Mouse (Mus musculus): ENCODE data around the gene Mus81. TPM values are rescaled to one million over a fixed set of nuclear protein-coding genes. Genes with fewer than 3 reads are reported as not detected.

The Mus81 gene
- polyA plus RNA-seq (2012; rRNA removed) = 38.4 and 39.4 TPM in 2 replicates

GRCm38 (mm10) chr19:5487768-5488550 lies at the start of gene Mus81:
TSS of gene Mus81 (minus strand) at chr19:5488402.

GRCm38 (mm10) chr19:5510031-5511026 lies 22.1 kb upstream of the Mus81 start, which contains the start of gene Snx32:
TSS of gene Snx32 (minus strand) at chr19:5510538.

GRCm38 (mm10) chr19:5503687-5504086 lies 15.5 kb upstream of the Mus81 start, which contains the start of gene 1700020D05Rik:
TSS of gene 1700020D05Rik (minus strand) at chr19:5503787.

GRCm38 (mm10) chr19:5490313-5490897 lies 2.2 kb upstream of the Mus81 start, which contains the start of gene Cfl1:
TSS of gene Cfl1 (plus strand) at chr19:5490455.

GRCm38 (mm10) chr19:5473720-5474119 lies 14.5 kb downstream of the Mus81 start, which contains the start of gene Efemp2:
TSS of gene Efemp2 (plus strand) at chr19:5473954.

GRCm38 (mm10) chr19:5468374-5468773 lies 19.8 kb downstream of the Mus81 start, which contains the start of gene Ctsw:
TSS of gene Ctsw (minus strand) at chr19:5468507.

GRCm38 (mm10) chr19:5460465-5460911 lies 27.7 kb downstream of the Mus81 start, which contains the start of gene Fibp:
TSS of gene Fibp (plus strand) at chr19:5460615.

GRCm38 (mm10) chr19:5457746-5458442 lies 30.3 kb downstream of the Mus81 start, which contains the start of gene Ccdc85b:
TSS of gene Ccdc85b (minus strand) at chr19:5457894.

GRCm38 (mm10) chr19:5447515-5448353 lies 40.5 kb downstream of the Mus81 start, which contains the start of gene Fosl1:
TSS of gene Fosl1 (plus strand) at chr19:5447547.

Other genes starting within 250 kb of the Mus81 start
- 20.7 and 31.9 TPM in 2 replicates for gene Pacs1, start 215.3 kb downstream of the Mus81 start, polyA plus RNA-seq (2012; rRNA removed)
- gene Sf3b2, start 192.9 kb downstream of the Mus81 start, polyA plus RNA-seq (2012; rRNA removed) = 215 and 289 TPM in 2 replicates
- gene Gal3st3, start 190.1 kb downstream of the Mus81 start, polyA plus RNA-seq (2012; rRNA removed) = 11.0 and 14.5 TPM in 2 replicates
- not detected in 2 replicates for gene Catsper1, start 152.7 kb downstream of the Mus81 start, polyA plus RNA-seq (2012; rRNA removed)
- gene Cst6, start 138.8 kb downstream of the Mus81 start, polyA plus RNA-seq (2012; rRNA removed) = 0.28 and 0.50 TPM in 2 replicates
- 60.1 and 61.8 TPM in 2 replicates for gene Eif1ad, start 121.7 kb downstream of the Mus81 start, polyA plus RNA-seq (2012; rRNA removed)
- gene Banf1, start 121.2 kb downstream of the Mus81 start, polyA plus RNA-seq (2012; rRNA removed) = 242 and 255 TPM in 2 replicates
- gene Sart1, start 99.7 kb downstream of the Mus81 start, polyA plus RNA-seq (2012; rRNA removed) = 85.1 and 210 TPM in 2 replicates
- gene Tsga10ip, start 85.9 kb downstream of the Mus81 start, polyA plus RNA-seq (2012; rRNA removed) = 0.06 and 0.07 TPM in 2 replicates
- gene Drap1, start 63.4 kb downstream of the Mus81 start, polyA plus RNA-seq (2012; rRNA removed) = 236 and 321 TPM in 2 replicates
- gene AI837181, start 63.3 kb downstream of the Mus81 start, polyA plus RNA-seq (2012; rRNA removed) = 34.9 and 60.1 TPM in 2 replicates
- 0.02 and 0.04 TPM in 2 replicates for gene Fosl1, start 40.9 kb downstream of the Mus81 start, polyA plus RNA-seq (2012; rRNA removed)
- gene Ccdc85b, start 30.5 kb downstream of the Mus81 start, polyA plus RNA-seq (2012; rRNA removed) = 7.7 and 12.9 TPM in 2 replicates
- 124 and 130 TPM in 2 replicates for gene Fibp, start 27.8 kb downstream of the Mus81 start, polyA plus RNA-seq (2012; rRNA removed)
- 0.94 and 1.4 TPM in 2 replicates for gene Ctsw, start 19.9 kb downstream of the Mus81 start, polyA plus RNA-seq (2012; rRNA removed)
- 47.9 and 83.7 TPM in 2 replicates for gene Efemp2, start 14.4 kb downstream of the Mus81 start, polyA plus RNA-seq (2012; rRNA removed)
- 1,441 and 1,801 TPM in 2 replicates for gene Cfl1, start 2.1 kb upstream of the Mus81 start, polyA plus RNA-seq (2012; rRNA removed)
- 2.5 and 3.1 TPM in 2 replicates for gene 1700020D05Rik, start 15.4 kb upstream of the Mus81 start, polyA plus RNA-seq (2012; rRNA removed)
- 20.7 and 24.6 TPM in 2 replicates for gene Snx32, start 22.1 kb upstream of the Mus81 start, polyA plus RNA-seq (2012; rRNA removed)
- gene Ovol1, start 72.2 kb upstream of the Mus81 start, polyA plus RNA-seq (2012; rRNA removed) = 0.14 and 0.21 TPM in 2 replicates
- gene Ap5b1, start 79.6 kb upstream of the Mus81 start, polyA plus RNA-seq (2012; rRNA removed) = 1.6 and 2.3 TPM in 2 replicates
- 132 and 429 TPM in 2 replicates for gene Rnaseh2c, start 113.5 kb upstream of the Mus81 start, polyA plus RNA-seq (2012; rRNA removed)
- 106 and 112 TPM in 2 replicates for gene Kat5, start 121.8 kb upstream of the Mus81 start, polyA plus RNA-seq (2012; rRNA removed)
- gene Rela, start 149.1 kb upstream of the Mus81 start, polyA plus RNA-seq (2012; rRNA removed) = 27.4 and 40.6 TPM in 2 replicates
- 35.6 and 40.2 TPM in 2 replicates for gene Sipa1, start 175.3 kb upstream of the Mus81 start, polyA plus RNA-seq (2012; rRNA removed)
- gene Map3k11, start 200.3 kb upstream of the Mus81 start, polyA plus RNA-seq (2012; rRNA removed) = 28.3 and 30.6 TPM in 2 replicates
- gene Pcnx3, start 200.5 kb upstream of the Mus81 start, polyA plus RNA-seq (2012; rRNA removed) = 79.9 and 82.1 TPM in 2 replicates
- gene Kcnk7, start 216.0 kb upstream of the Mus81 start, polyA plus RNA-seq (2012; rRNA removed) = 0.05 TPM in 1 of 2 replicates, not detected in the other
- 22.1 and 44.1 TPM in 2 replicates for gene Ehbp1l1, start 237.9 kb upstream of the Mus81 start, polyA plus RNA-seq (2012; rRNA removed)
- 139 and 148 TPM in 2 replicates for gene Fam89b, start 241.3 kb upstream of the Mus81 start, polyA plus RNA-seq (2012; rRNA removed)